Comparison of ENCODE assay signal across 16 mouse cellular contexts in the genomic region with DNA sequence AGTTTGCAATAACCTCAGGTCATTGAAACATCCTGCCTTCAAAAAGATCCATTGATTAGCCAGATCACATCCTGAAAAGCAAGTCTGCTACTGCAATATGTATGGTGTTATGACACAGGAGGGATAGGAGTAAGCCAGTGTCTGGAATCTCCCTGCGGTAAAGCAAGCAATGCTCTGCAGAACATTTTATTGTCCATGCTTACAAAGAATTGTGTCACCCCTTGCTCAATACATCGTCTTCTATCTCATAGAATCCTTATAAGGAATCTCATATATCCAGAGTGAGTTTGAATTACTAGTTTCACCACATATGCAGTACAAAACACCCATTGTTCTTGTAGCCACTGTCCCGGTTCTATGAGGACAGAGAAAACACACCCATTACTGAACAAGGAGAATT.
"Had no signal": no experiment of that assay in that cellular context is flagged by ENCODE, and none has a peak within 500 bp of the region (broad histone marks: within the 10 kb centered on the region; RNA-seq: fewer than 3 reads in every experiment).

No protein-coding gene starts in this region.

- H3K9ac ChIP-seq: neural tube, embryonic 13.5 days; neural tube, embryonic 15.5 days; stomach, embryonic 15.5 days had no signal

- H3K27me3 ChIP-seq: neural tube, embryonic 13.5 days; neural tube, embryonic 15.5 days; stomach, embryonic 15.5 days had no signal

- H3K9me3 ChIP-seq: neural tube, embryonic 13.5 days; neural tube, embryonic 15.5 days; stomach, embryonic 15.5 days had no signal

- H3K36me3 ChIP-seq: neural tube, embryonic 13.5 days; neural tube, embryonic 15.5 days; stomach, embryonic 15.5 days had no signal

- H3K4me2 ChIP-seq: neural tube, embryonic 13.5 days; neural tube, embryonic 15.5 days; stomach, embryonic 15.5 days had no signal

- H3K27ac ChIP-seq: neural tube, embryonic 13.5 days; neural tube, embryonic 15.5 days; stomach, embryonic 15.5 days; stomach, postnatal 0 days had no signal

- DNase-seq: retina, postnatal 1 day; right cerebral cortex, adult 18-20 months; right cerebral cortex, postnatal 14 days; right cerebral cortex, postnatal 25 days; right cerebral cortex, postnatal 4 days; spleen, adult 18-20 months; thymus, adult 18-20 months; thymus, adult 2 months; thymus, postnatal 14 days; thymus, postnatal 25 days; thymus, postnatal 36 days; thymus, postnatal 4 days had no signal

- H3K4me1 ChIP-seq: neural tube, embryonic 13.5 days; neural tube, embryonic 15.5 days; stomach, embryonic 15.5 days had no signal

- H3K4me3 ChIP-seq: neural tube, embryonic 13.5 days; neural tube, embryonic 15.5 days; stomach, embryonic 15.5 days had no signal
